Mouse (Mus musculus) heart, postnatal 0 days (tissue): ENCODE data around the gene Cyb5r1.

Experiments used
- CTCF ChIP-seq: IDR thresholded peaks from 2 replicates; pipeline ENCODE4 v1.5.1; 2016; ENCODE audit warnings: antibody characterized with exemption, control low read depth, low read depth
- EP300 ChIP-seq: IDR thresholded peaks from 2 replicates; pipeline ENCODE4 v1.6.1; 2016; ENCODE audit warnings: antibody characterized with exemption, low read depth

DNA sequence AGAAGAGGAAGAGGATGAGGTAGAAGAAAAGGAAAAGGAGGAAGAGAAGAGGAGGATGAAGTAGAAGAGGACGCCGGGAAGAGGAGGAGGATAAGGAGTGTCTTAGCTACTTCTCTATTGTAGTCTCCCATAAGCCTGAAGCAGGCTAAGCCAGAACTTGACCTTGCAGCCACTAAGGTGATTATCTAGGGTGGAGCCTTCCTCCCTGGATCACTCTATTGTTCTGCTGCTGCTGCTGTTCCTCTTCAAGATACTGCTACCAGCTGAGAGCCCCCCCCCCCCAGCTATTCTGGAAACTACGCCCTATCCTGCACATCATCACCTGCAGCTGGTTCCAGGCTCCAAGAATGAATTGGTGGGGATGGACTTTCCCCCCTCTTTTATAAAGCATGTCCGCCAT is 20.8 kb upstream of the Cyb5r1 start:
- TF ChIP-seq EP300 (no peak), CTCF (no peak)
